Mouse (Mus musculus) midbrain, postnatal 0 days (tissue): ENCODE measurements around the gene Snn. TPM values are rescaled to one million over a fixed set of nuclear protein-coding genes. Genes with fewer than 3 reads are reported as not detected.

Experiments used
- ATAC-seq: fragments of 200-750 bp; cut with Nextera tagmentation; 2 replicates; pipeline ENCODE4 v1.8.0; 2017; ENCODE audit warnings: moderate number of reproducible peaks, mild to moderate bottlenecking, moderate TSS enrichment, moderate library complexity; ENCODE audit not compliant: low FRiP score
- DNase-seq: peaks from one replicate; pipeline ENCODE4 v3.0.0-alpha.2; 2015; ENCODE audit warnings: low spot score
- H3K27ac ChIP-seq: fragments of 300-500 bp; sonication (generic); 2 replicates; pipeline ENCODE4 v1.5.1; 2014; ENCODE audit warnings: low read depth, mild to moderate bottlenecking, low read length, mixed read lengths
- H3K27me3 ChIP-seq: fragments of 300-500 bp; sonication (generic); 2 replicates; pipeline ENCODE4 v1.6.1; 2014; ENCODE audit warnings: low read length, control low read depth, mixed read lengths; ENCODE audit not compliant: insufficient read depth
- H3K36me3 ChIP-seq: fragments of 300-500 bp; sonication (generic); 2 replicates; pipeline ENCODE4 v1.6.1; 2014; ENCODE audit warnings: low read length, control low read depth, mixed read lengths; ENCODE audit not compliant: insufficient read depth
- H3K4me1 ChIP-seq: fragments of 300-500 bp; sonication (generic); 2 replicates; pipeline ENCODE4 v1.6.1; 2014; ENCODE audit warnings: mild to moderate bottlenecking, control low read depth, antibody characterized with exemption, low read length, mixed read lengths; ENCODE audit not compliant: insufficient read depth
- H3K4me2 ChIP-seq: fragments of 300-500 bp; sonication (generic); 2 replicates; pipeline ENCODE4 v1.6.1; 2014; ENCODE audit warnings: low read depth, mild to moderate bottlenecking, low read length, mixed read lengths; ENCODE audit not compliant: poor library complexity, severe bottlenecking
- H3K4me3 ChIP-seq: fragments of 300-500 bp; sonication (generic); 2 replicates; pipeline ENCODE4 v1.5.1; 2014; ENCODE audit warnings: low read depth, mild to moderate bottlenecking, low read length, moderate library complexity
- H3K9ac ChIP-seq: fragments of 300-500 bp; sonication (generic); replicated peaks from 2 replicates; pipeline ENCODE4 v1.6.1; 2014; ENCODE audit warnings: mild to moderate bottlenecking, low read length, moderate library complexity, mixed read lengths; ENCODE audit not compliant: poor library complexity, severe bottlenecking
- H3K9me3 ChIP-seq: fragments of 300-500 bp; sonication (generic); 2 replicates; pipeline ENCODE4 v1.6.1; 2016; ENCODE audit warnings: low read length, control low read depth
- CTCF ChIP-seq: IDR thresholded peaks from 2 replicates; pipeline ENCODE4 v1.5.1; 2016; ENCODE audit warnings: antibody characterized with exemption, mild to moderate bottlenecking
- WGBS: fragments of 180-500 bp; shearing (Covaris S2); extraction: QIAGEN DNeasy Blood & Tissue Kit; methylation state at CpG from one replicate; pipeline ENCODE4 v1.1.7; 2014; 5-methylcytosine and 5-hydroxymethylcytosine counted together
- polyA plus RNA-seq: library from polyadenylated mRNA; unstranded; fragments of >200 nt; fragmentation: Nextera tagmentation; extraction: Ambion mirVana; gene quantifications from 2 replicates; pipeline ENCODE4 v1.2.1, GENCODE M21; 2015
- total RNA-seq: library from RNA; depleted of rRNA; stranded (reverse); fragments of >200 nt; gene quantifications from 2 replicates; pipeline ENCODE4 v1.2.3, GENCODE M21; 2014

Gene Snn
- total and polyA plus RNA-seq, 2 experiments from 2014 or later, result 122 to 241 TPM

DNA sequence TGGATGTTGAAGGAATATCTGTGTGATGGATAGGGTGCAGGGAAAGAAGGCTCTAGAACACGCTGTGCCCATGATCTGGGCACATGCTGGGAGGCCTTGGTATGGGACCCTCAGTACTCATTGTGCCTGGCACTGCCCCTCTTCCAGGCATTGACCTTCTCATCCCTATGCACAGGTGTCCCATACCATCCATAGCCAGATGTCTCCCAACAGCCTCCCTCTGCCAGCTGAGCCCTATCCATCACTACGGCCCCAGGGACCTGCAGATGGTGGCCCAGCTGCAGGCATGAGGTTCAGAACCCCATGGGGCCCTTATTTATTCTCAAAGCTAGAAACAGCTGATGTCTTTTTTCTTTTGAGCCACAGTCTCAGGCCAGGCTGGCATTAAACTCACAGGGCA is 20.1 kb upstream of the Snn start:
- Histone ChIP-seq H3K27me3 (no peaks in the 10 kb centered on the region), H3K4me3 (no peak overlapping the region), H3K27ac (no peak overlapping the region), H3K9ac (no peak overlapping the region), H3K4me1 (no peaks in the 10 kb centered on the region), H3K9me3 (no peaks in the 10 kb centered on the region), H3K4me2 (no peak overlapping the region), H3K36me3 (no peaks in the 10 kb centered on the region)
- ATAC-seq (no peak), DNase-seq (no peak)
- TF ChIP-seq CTCF, result no peak
- WGBS, result 74% methylated on average over 2 of the region's 2 CpGs

DNA sequence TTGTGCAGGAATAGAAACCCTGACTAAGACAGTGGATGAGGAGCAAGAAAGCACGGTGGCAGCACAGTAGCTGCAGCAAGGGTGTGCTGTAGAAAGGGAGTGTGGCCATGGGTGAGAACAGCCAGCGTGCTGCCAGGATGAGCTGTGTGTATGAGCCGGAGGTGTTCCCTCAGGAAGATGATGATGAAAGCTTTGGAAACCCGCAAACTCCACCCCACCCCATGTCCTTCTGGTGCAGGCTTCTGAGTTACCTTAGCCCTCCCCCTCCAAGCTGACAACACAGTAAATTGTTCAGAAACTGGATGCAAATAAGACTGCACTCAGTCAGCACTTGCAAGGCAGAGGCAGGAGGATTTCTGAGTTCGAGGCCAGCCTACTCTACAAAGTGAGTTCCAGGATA is 17.5 kb upstream of the Snn start:
- no peak for ATAC-seq
- WGBS, result 85% methylated on average over 5 of the region's 5 CpGs

DNA sequence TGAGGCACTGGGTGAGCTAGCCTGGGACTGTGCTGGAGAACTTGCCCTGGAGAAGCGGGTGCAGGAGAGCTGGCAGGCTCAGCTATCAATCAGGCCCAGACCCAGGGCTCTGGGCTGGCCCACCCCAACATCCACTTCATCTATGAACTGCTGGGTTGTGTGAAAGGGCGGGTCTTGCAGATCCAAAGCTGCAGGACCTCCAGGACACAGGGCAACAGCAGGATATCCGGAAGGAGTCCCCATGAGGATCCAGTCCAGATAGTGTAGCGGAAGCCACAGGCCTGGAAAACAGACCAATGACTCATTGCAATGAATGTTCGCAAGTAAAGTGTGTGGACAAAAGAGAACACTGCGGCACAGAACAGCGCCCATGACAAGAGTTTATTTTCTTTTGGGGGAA is 14.3 kb upstream of the Snn start:
- Histone ChIP-seq H3K9me3 (no peaks in the 10 kb centered on the region), H3K27me3 (no peaks in the 10 kb centered on the region), H3K4me1 (no peaks in the 10 kb centered on the region), H3K9ac (no peak overlapping the region), H3K27ac (no peak overlapping the region), H3K4me3 (no peak overlapping the region), H3K36me3 (no peaks in the 10 kb centered on the region), H3K4me2 (no peak overlapping the region)
- TF ChIP-seq CTCF, result no peak
- DNase-seq (no peak), ATAC-seq (no peak)
- WGBS, result 87% methylated on average over 7 of the region's 7 CpGs

More for the DNA sequence above, 17.5 kb upstream of the Snn start:
- H3K9ac ChIP-seq, result no peak overlapping the region
- no peak for TF ChIP-seq CTCF
- H3K36me3 ChIP-seq, result no peaks in the 10 kb centered on the region
- H3K4me3 ChIP-seq, result no peak overlapping the region
- H3K9me3 ChIP-seq, result no peaks in the 10 kb centered on the region
- no peaks in the 10 kb centered on the region for H3K27me3 ChIP-seq
- no peaks in the 10 kb centered on the region for H3K4me1 ChIP-seq
- no peak overlapping the region for H3K27ac ChIP-seq
- no peak overlapping the region for H3K4me2 ChIP-seq
- DNase-seq, result no peak

- 87% methylated on average over 7 of the region's 7 CpGs for WGBS
- DNase-seq, result no peak
- Histone ChIP-seq H3K27me3 (no peaks in the 10 kb centered on the region), H3K4me3 (no peak overlapping the region), H3K9me3 (no peaks in the 10 kb centered on the region), H3K27ac (no peak overlapping the region), H3K4me1 (no peaks in the 10 kb centered on the region), H3K4me2 (no peak overlapping the region), H3K36me3 (no peaks in the 10 kb centered on the region), H3K9ac (no peak overlapping the region)
- no peak for TF ChIP-seq CTCF
- ATAC-seq, result no peak
Measured at GRCm38 (mm10) chr16:11047130-11047529, 13.6 kb upstream of the Snn start.

DNA sequence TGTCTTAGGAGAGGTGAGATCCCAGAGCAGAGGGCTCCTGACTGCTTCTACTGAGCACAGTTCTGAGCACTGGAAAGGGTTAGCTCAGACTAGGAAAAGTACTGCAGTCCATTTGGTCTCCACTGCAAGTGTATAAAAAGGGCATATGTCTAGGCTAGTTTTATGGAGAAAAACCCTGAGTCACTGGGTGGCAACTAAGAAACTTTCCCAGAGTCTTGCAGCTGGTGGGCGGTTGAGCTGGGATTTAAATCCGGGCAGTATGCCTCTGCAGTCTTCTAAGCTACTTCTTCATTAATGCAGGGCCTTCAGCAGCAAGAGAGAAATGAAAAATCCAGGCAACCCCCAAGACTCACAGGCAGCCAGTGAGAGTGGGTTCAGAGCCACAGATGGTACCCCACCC is 10.5 kb upstream of the Snn start:
- no peak for TF ChIP-seq CTCF
- no peak for ATAC-seq

GRCm38 (mm10) chr16:11051134-11051533 is 9.6 kb upstream of the Snn start:
- Histone ChIP-seq H3K27me3 (no peaks in the 10 kb centered on the region), H3K27ac (no peak overlapping the region), H3K9me3 (no peaks in the 10 kb centered on the region), H3K4me1 (no peaks in the 10 kb centered on the region), H3K36me3 (no peaks in the 10 kb centered on the region), H3K9ac (no peak overlapping the region), H3K4me2 (no peak overlapping the region), H3K4me3 (no peak overlapping the region)
- DNase-seq (no peak), ATAC-seq (no peak)
- TF ChIP-seq CTCF, result no peak
- 93% methylated on average over 11 of the region's 11 CpGs for WGBS

More for the DNA sequence above, 10.5 kb upstream of the Snn start:
- H3K4me3 ChIP-seq, result no peak overlapping the region
- H3K4me2 ChIP-seq, result no peak overlapping the region
- no peaks in the 10 kb centered on the region for H3K36me3 ChIP-seq
- no peak for DNase-seq
- H3K27me3 ChIP-seq, result no peaks in the 10 kb centered on the region
- no peaks in the 10 kb centered on the region for H3K4me1 ChIP-seq
- WGBS, result 71% methylated on average over 2 of the region's 2 CpGs
- H3K27ac ChIP-seq, result no peak overlapping the region
- H3K9ac ChIP-seq, result no peak overlapping the region
- no peaks in the 10 kb centered on the region for H3K9me3 ChIP-seq
